Mouse (Mus musculus) lung, embryonic 14.5 days (tissue): ENCODE results near the gene Mcidas. TPM values are rescaled to one million over a fixed set of nuclear protein-coding genes. Genes with fewer than 3 reads are reported as not detected.

Source experiments
- ATAC-seq: fragments of 200-750 bp; cut with Nextera tagmentation; 2 replicates; pipeline ENCODE4 v1.8.0; 2017; ENCODE audit warnings: mild to moderate bottlenecking, moderate TSS enrichment, moderate library complexity; ENCODE audit not compliant: insufficient read depth
- DNase-seq: peaks from one replicate; pipeline ENCODE4 v3.0.0-alpha.2; 2015
- H3K27ac ChIP-seq: fragments of 300-500 bp; sonication (generic); 2 replicates; pipeline ENCODE4 v1.5.1; 2014; ENCODE audit warnings: low read depth, mild to moderate bottlenecking, moderate library complexity
- H3K27me3 ChIP-seq: fragments of 300-500 bp; sonication (generic); 2 replicates; pipeline ENCODE4 v1.6.1; 2014; ENCODE audit warnings: low read length, control low read depth; ENCODE audit not compliant: insufficient read depth
- H3K36me3 ChIP-seq: fragments of 300-500 bp; sonication (generic); 2 replicates; pipeline ENCODE4 v1.6.1; 2014; ENCODE audit warnings: control low read depth; ENCODE audit not compliant: insufficient read depth
- H3K4me1 ChIP-seq: fragments of 300-500 bp; sonication (generic); 2 replicates; pipeline ENCODE4 v1.6.1; 2014; ENCODE audit warnings: antibody characterized with exemption, control low read depth; ENCODE audit not compliant: insufficient read depth
- H3K4me2 ChIP-seq: fragments of 300-500 bp; sonication (generic); 2 replicates; pipeline ENCODE4 v1.6.1; 2014; ENCODE audit warnings: mild to moderate bottlenecking
- H3K4me3 ChIP-seq: fragments of 300-500 bp; sonication (generic); 2 replicates; pipeline ENCODE4 v1.5.1; 2014; ENCODE audit warnings: low read depth, low read length
- H3K9ac ChIP-seq: fragments of 300-500 bp; sonication (generic); 2 replicates; pipeline ENCODE4 v1.6.1; 2014
- H3K9me3 ChIP-seq: fragments of 300-500 bp; sonication (generic); 2 replicates; pipeline ENCODE4 v1.6.1; 2016; ENCODE audit warnings: low read depth, low read length, control low read depth
- CTCF ChIP-seq: IDR thresholded peaks from 2 replicates; pipeline ENCODE4 v1.5.1; 2016; ENCODE audit warnings: antibody characterized with exemption, low read depth
- WGBS: fragments of 180-500 bp; shearing (Covaris S2); extraction: QIAGEN DNeasy Blood & Tissue Kit; methylation state at CpG from one replicate; pipeline ENCODE4 v1.1.7; 2014; 5-methylcytosine and 5-hydroxymethylcytosine counted together
- polyA plus RNA-seq: library from polyadenylated mRNA; unstranded; fragments of >200 nt; fragmentation: Nextera tagmentation; extraction: Ambion mirVana; gene quantifications from 2 replicates; pipeline ENCODE4 v1.2.1, GENCODE M21; 2014

Gene Mcidas
- polyA plus RNA-seq, 1 experiment from 2014 or later = 1.1 TPM

DNA sequence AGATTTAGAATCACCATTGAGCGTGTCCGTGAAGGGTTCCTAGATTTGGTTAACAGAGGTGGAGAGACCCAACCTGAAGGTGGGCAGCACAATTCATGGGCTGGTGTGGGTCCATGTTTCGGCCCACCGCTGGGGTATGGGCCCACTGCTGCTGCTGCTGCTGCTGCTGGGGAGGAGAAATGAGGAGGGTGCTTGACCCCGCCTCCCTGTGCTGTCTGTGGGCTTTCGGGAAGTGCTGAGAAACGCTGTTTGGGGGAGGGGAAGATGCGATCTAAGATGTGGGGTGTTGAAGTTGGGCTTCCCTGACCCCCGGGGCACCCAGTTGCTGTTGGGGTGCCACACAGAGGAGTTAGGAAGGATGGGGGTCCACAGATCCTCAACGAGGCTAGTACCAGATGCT lies 16.9 kb upstream of the Mcidas start:
- H3K36me3 ChIP-seq = no peaks in the 10 kb centered on the region
- H3K9ac ChIP-seq = no peak overlapping the region
- H3K27ac ChIP-seq = no peak overlapping the region
- no peak for DNase-seq
- H3K4me2 ChIP-seq = peak overlapping the region; percentile 43
- no peak for ATAC-seq
- H3K9me3 ChIP-seq = no peaks in the 10 kb centered on the region
- WGBS = 36% methylated on average over 10 of the region's 10 CpGs
- no peaks in the 10 kb centered on the region for H3K4me1 ChIP-seq
- no peak overlapping the region for H3K4me3 ChIP-seq
- no peak for TF ChIP-seq CTCF
- peaks cover 3% of the 10 kb centered on the region; the same call in 1 of the 2 replicates for H3K27me3 ChIP-seq

DNA sequence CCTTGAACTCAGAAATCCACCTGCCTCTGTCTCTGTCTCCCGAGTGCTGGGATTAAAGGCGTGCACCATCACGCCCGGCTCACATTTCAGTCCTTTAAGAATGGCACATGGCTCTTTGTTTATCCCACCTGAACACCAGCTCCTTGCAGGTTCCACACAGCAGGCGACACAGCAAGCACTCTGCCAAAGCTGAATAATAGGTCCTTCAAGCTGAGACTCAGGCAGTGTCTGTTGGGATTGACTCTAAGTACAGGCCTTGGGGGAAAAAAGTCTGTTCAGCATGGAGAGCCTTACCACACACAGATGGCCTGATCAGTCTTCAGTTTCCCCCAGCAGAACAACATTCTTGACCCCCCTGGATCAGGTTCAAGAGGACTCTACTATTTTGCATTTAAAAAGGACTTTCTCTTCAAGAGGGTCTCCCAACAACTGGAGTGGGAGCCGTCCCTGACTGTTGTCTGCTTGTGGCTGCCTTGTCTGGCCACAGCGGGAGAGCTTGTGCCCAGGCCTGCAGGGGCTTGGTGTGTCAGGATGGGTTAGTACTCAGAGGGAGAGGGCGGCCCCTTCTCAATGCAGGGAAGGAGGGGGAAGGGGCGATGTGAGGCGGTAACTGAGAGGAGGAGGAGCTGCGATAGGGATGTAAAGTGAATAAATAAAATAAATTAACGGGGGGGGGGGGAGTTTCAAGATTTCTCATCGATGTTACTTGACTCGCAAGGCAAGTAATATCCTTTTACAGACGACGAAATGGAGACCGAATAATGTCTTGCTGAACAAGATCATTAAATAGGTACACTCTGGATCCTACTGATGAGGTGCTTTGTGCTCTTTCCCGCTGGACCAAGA lies 7.8 kb upstream of the Mcidas start:
- Histone ChIP-seq H3K27ac (no peak overlapping the region), H3K4me1 (no peaks in the 10 kb centered on the region; the same call in 1 of the 2 replicates), H3K4me3 (0 out of 2 replicates have a peak overlapping the region, but pooled peaks have one; percentile 51), H3K27me3 (peaks cover 58% of the 10 kb centered on the region), H3K4me2 (peak overlapping the region; percentile 100; the same call in 1 of the 2 replicates), H3K9me3 (no peaks in the 10 kb centered on the region), H3K36me3 (no peaks in the 10 kb centered on the region), H3K9ac (no peak overlapping the region)
- no peak for ATAC-seq
- 8% methylated on average over 18 of the region's 18 CpGs for WGBS
- TF ChIP-seq CTCF = no peak
- peak; percentile 28 for DNase-seq

- no peaks in the 10 kb centered on the region for H3K9me3 ChIP-seq
- H3K27ac ChIP-seq = no peak overlapping the region
- peak overlapping the region; percentile 100 for H3K4me2 ChIP-seq
- ATAC-seq = no peak
- H3K36me3 ChIP-seq = no peaks in the 10 kb centered on the region
- no peaks in the 10 kb centered on the region; the same call in 1 of the 2 replicates for H3K4me1 ChIP-seq
- DNase-seq = no peak
- TF ChIP-seq CTCF = no peak
- WGBS = 1% methylated on average over 17 of the region's 17 CpGs
- H3K27me3 ChIP-seq = peaks cover 64% of the 10 kb centered on the region
- H3K4me3 ChIP-seq = peak overlapping the region; percentile 51; the same call in 1 of the 2 replicates
- no peak overlapping the region for H3K9ac ChIP-seq
Observed at GRCm38 (mm10) chr13:112986451-112986950, 7.1 kb upstream of the Mcidas start.

DNA sequence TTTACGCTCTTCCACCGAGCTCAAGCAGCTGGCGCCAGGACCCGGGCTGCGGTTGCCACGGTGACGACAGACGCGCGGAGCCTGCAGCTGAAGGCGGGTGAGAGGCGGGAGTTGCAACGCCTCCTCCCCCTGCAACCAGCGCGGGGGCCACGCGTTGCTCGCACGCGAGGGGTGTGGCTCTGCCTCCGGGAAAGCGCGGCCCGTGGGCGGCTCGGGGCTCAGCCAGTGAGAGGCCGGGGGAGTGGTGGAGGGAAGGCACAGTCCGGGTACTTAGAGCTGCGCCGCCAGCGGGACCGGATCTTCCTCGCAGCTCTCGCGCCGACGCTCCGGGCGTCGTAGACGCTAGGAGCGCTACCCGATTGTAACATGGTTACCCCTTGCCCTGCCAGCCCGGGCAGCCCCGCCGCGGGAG lies 6.1 kb upstream of the Mcidas start, which contains the start of gene Ccno:
Ccno (plus strand) TSS at position 271 of the 412 bp plus-strand sequence.
- no peak within 1 kb of the TSS for H3K27ac ChIP-seq
- ATAC-seq (peak; percentile 98), DNase-seq (peak; percentile 97)
- H3K9ac ChIP-seq = peak within 1 kb of the TSS; percentile 55
- H3K4me2 ChIP-seq = peak within 1 kb of the TSS; percentile 100
- H3K36me3 ChIP-seq = no peaks in the 10 kb centered on the region
- peak within 1 kb of the TSS; percentile 51 for H3K4me3 ChIP-seq
- under 1% methylated on average over 46 of the region's 47 CpGs for WGBS
- no peaks in the 10 kb centered on the region; the same call in 1 of the 2 replicates for H3K4me1 ChIP-seq
- 0 out of 2 replicates have a peak, but pooled peaks have one; percentile 4 for TF ChIP-seq CTCF
- peaks cover 70% of the 10 kb centered on the region for H3K27me3 ChIP-seq
- H3K9me3 ChIP-seq = no peaks in the 10 kb centered on the region

- H3K27ac ChIP-seq = no peak overlapping the region
- H3K27me3 ChIP-seq = peaks cover 73% of the 10 kb centered on the region
- DNase-seq = peak; percentile 64
- under 1% methylated on average over 39 of the region's 39 CpGs for WGBS
- no peaks in the 10 kb centered on the region; the same call in 1 of the 2 replicates for H3K4me1 ChIP-seq
- H3K36me3 ChIP-seq = no peaks in the 10 kb centered on the region
- peak overlapping the region; percentile 100 for H3K4me2 ChIP-seq
- no peaks in the 10 kb centered on the region for H3K9me3 ChIP-seq
- H3K4me3 ChIP-seq = peak overlapping the region; percentile 51
- peak; percentile 37 for ATAC-seq
- TF ChIP-seq CTCF = no peak
- peak overlapping the region; percentile 55 for H3K9ac ChIP-seq
Observed at GRCm38 (mm10) chr13:112987991-112988390, 5.7 kb upstream of the Mcidas start.

DNA sequence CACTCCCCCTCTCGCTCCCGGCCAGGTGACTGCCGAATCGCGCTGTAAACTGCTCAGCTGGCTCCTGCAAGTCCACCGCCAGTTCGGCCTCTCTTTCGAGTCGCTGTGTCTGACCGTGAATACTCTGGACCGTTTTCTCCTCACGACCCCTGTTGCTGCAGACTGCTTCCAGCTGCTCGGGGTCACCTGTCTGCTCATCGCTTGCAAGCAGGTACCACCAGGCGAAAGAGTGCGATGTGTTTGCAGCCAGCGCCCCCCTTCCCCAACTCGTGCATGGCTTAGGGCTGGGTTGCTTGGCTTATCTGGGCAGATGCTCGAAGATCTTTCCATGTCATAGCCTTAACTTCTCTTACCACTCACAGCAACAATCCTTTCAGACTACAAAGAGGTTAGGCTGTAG lies 4.8 kb upstream of the Mcidas start:
- H3K4me3 ChIP-seq = peak overlapping the region; percentile 51
- no peak overlapping the region for H3K9ac ChIP-seq
- no peak overlapping the region for H3K27ac ChIP-seq
- no peaks in the 10 kb centered on the region for H3K36me3 ChIP-seq
- H3K4me1 ChIP-seq = no peaks in the 10 kb centered on the region; the same call in 1 of the 2 replicates
- no peaks in the 10 kb centered on the region for H3K9me3 ChIP-seq
- peaks cover 82% of the 10 kb centered on the region for H3K27me3 ChIP-seq
- peak overlapping the region; percentile 100 for H3K4me2 ChIP-seq
- TF ChIP-seq CTCF = no peak
- DNase-seq (no peak), ATAC-seq (no peak)
- WGBS = 1% methylated on average over 19 of the region's 19 CpGs

DNA sequence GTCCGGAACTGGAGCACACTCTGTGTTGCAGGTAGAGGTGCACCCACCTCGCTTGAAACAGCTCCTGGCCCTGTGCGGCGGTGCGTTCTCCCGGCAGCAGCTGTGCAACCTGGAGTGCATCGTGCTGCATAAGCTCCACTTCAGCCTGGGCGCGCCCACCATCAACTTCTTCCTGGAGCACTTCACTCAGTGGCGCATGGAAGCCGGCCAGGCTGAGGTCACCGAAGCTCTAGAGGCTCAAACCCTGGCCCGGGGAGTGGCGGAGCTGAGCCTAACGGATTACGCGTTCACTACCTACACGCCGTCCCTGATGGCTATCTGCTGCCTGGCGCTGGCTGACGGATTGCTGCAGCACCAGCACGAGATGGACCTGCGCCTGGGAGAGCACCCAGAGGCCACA lies 4.1 kb upstream of the Mcidas start:
- peak; percentile 71 for DNase-seq
- Histone ChIP-seq H3K36me3 (no peaks in the 10 kb centered on the region), H3K9me3 (no peaks in the 10 kb centered on the region), H3K4me2 (peak overlapping the region; percentile 100), H3K9ac (no peak overlapping the region), H3K4me3 (peak overlapping the region; percentile 51), H3K4me1 (no peaks in the 10 kb centered on the region; the same call in 1 of the 2 replicates), H3K27ac (no peak overlapping the region), H3K27me3 (peaks cover 85% of the 10 kb centered on the region)
- no peak for ATAC-seq
- 1% methylated on average over 23 of the region's 23 CpGs for WGBS
- TF ChIP-seq CTCF = no peak
